Mouse (Mus musculus): Measurements from ENCODE around the gene Scn3a. TPM values are rescaled to one million over a fixed set of nuclear protein-coding genes. Genes with fewer than 3 reads are reported as not detected.

Scn3a gene
- polyA plus RNA-seq (2017; shearing (Covaris generic)), result under 1 TPM in 1 of 2 experiments, not detected in 1; 0.16 TPM

DNA sequence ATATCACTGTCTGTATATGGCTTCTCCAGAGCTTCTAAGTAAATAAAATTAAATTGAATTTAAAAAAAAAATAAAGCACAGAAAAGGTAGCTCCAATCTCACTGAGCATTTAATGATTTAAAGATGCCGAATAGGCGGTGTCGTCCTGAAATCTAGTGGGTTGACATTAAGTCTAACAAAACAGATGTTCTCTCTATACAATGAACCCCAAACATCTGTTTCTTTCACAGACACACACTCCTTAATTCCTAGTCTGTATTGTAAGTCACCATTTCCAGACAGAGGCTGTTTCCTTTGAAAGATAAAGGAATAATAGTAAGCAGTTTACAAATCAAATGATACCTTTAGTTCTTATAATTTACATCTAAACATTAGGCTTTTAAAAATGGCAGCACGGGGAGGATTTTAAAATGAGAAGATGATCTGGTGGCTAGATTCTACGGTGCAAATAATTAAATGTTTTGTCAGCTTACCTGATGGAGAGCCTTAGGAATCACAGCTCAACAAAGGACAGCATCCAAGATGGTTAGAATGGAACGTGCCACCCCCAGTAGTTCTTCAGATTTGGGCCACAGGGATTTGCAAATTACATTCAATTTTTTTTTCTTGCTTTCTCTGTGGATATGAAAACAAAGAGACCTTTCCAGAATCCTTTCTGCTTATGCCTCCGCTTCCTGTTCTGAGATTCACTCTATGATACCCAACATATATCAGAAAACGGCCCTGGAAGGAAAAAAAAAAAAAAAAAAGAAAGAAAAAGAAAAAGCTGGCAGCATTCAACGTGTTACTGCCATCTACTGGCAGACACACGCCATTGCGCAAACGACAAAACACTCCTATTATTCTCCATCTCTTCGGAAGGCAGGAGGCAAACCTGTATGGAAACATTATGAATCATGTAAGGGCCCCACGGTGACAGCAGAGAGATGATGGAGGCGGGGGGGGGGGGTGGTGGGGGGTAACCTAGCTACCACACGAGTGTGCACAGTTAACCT lies at the start of gene Scn3a:
Gene Scn3a (minus strand): TSS at position 835 of the 995 bp plus-strand sequence.
- peak; percentile 58 for ATAC-seq

DNA sequence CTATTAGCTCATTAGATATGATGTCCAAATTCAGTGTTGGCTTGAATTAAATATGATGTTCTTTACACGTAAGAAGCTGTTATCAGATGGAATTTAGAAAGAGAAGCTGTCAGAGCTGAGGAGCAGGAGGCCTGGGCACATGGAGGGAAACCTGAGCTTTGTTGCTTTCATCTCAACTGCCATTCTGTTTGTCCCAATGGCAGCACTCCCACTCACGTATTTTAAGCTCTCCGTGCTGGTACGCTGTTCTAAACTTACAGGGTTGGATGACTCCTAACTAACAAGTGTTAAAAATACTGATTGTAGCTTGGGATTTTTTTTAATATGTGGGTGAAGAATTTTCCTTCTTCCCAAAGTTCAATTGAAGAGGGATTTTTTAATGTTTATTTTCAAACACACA lies 44.5 kb upstream of the Scn3a start:
- ATAC-seq, result no peak

DNA sequence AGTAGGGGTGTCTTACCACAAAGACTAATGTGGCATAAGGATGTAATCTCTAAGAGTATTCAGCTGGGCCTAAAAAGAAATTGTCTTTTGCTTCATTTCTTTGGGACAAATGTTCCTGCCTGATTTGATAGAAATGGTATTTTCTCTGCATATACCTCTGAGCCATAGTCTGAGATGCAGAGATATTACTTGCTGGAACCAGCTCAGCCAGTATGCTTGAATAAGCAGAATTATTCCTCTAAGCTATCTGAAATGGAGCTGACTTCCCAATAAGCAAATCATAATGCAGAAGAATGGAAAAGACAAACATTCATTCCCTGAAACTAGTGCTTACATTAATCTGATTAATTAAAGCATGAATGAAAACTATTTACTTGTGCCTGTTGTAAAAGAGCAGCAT lies 40.4 kb upstream of the Scn3a start:
- no peak for ATAC-seq

DNA sequence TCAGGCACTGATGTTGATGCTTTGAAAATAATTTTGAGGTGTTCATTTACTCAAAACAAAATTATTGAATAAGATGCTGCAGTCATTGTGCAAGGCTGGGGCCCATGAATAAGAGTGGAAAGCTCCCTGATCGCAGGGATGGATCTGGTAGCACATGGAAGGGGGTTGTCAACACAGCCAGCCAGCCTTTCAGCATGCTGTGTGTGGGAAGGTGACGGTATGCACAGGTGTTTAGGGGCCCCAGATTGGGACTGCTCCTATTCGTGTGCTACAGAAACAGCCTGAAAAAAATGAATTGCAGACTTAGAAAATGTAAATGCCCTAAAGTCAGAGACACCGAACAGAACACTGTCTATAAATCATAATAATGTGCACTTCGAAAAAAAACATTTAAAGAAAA lies 20.3 kb upstream of the Scn3a start:
- ATAC-seq, result no peak

DNA sequence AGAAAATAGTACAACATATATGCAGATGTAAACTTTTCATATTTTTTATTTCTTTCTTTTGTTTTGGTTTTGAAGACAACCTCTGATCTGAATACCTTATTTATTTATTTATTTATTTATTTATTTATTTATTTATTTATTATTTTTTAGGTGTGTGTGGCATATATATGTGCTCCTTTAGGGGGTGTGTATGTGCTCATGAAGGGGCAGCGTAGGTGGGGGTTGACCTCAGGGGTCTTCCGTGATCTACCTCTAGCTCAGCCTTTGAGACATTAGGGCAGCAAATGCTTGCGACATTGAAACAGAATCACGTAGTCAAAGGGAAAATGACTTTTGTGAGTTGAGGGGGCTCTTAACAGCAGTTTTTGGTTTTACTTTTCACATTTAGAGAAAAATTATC lies 498 bp upstream of the Scn3a start:
- no peak for ATAC-seq

DNA sequence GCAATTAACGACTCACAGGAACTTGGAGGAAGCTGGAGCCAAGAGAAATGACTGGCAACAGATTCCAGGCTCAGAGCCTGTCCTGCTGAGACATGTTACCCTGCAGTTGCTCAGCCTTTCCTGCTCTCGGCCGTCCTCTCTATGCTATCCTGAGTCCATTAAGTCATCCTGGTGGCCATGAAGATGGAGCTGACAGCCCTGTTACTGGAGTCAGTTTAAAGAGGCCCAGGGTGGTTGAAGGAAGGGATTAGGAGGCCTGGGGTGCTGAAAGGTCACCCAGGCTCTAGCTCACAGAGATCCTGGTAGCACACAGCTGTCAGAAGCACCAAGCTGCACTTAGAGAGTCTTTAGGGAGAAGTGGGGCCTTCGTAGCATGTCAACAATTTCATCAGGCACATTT lies 3.5 kb downstream of the Scn3a start:
- no peak for ATAC-seq

DNA sequence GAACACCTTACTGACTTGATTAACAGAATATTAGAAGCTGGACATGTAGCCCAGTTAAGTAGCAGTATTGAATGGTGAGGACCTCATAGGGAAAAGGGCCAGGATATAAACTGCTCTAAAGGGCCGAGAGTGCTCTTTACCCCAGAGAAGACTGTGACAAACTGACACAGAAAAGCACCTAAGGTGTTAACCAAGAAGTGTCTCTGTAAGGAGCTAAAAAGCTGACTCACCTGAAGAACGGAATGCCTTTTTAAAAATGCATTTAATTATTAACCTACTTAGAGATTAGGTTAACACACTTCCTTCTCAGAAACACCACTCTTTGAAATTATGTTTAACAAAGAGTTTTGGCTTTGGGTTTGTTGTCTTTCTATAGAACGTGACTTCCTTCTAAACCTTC lies 9.7 kb downstream of the Scn3a start:
- no peak for ATAC-seq

DNA sequence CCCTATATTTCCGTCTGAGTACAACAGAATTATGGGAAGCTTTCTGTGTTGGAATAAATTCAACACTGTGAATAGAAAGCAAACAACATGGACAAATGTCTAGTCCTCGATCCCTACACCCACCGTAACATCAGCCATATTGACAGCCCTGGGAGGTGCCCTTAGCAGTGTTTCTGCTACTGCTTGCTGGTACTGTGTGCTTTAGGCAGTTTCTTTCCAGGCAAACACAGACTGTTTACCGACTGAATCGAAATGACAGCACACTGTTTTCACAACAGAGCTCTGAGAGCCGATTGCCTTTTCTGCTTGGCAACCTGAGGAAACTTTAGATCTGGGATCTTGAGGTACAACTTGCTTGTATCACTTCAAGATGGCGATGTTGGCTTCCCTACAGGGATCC lies 12.8 kb downstream of the Scn3a start:
- no peak for ATAC-seq

DNA sequence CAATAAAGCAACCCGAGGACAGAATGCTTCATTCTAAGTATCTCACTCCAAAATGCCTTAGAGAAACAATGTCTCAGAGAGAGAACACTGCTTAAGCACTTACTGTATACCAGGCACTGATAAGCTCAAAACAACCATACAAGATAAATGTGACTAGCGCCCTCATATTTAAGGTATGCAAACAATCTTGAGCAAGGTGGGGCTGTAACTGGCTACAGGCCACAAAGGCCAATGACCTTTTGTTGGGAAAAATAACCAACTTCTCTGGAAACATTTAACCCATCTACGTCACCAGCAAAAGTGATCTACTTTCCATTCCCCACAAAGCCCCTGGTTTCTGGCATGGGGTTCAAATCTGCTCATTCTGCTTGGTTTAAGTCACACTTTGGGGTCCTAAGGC lies 14.0 kb downstream of the Scn3a start:
- ATAC-seq, result no peak

DNA sequence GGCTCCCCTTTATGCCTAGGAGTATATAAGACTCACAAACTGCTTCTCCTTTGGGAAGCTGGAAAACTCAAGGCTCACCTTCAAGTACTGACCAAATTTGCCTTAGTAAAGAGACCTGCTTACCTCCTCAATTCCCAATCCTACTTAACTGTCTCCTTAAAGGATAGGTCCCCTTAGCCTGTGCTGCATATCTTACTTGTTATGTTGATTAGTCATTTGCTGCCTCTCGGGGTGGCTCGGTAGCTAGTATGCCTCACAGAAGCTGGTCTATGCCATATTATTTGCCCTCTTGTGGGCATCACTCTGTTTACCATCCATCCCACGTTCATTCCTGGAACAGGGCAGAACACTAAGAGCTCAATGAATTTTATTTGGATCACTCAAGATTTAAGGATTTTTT lies 14.7 kb downstream of the Scn3a start:
- ATAC-seq, result no peak

DNA sequence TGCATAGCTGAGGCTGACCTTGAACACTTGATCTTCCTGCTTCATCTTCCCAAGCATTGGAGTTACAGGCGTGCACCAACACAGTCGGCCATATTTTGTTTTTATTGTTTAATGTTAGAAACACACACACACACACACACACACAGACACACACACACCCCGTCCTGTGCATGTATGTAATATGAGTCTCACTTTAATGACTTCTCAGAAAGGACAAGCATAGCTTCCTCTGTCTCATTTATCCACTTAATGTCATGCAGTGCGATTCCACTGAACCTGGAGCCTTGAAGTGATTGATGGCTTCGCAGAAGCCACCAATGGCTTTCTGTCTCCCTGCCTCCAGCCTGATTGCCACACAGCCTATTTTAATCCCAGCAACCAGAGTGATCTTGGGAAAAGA lies 15.2 kb downstream of the Scn3a start:
- ATAC-seq, result no peak

DNA sequence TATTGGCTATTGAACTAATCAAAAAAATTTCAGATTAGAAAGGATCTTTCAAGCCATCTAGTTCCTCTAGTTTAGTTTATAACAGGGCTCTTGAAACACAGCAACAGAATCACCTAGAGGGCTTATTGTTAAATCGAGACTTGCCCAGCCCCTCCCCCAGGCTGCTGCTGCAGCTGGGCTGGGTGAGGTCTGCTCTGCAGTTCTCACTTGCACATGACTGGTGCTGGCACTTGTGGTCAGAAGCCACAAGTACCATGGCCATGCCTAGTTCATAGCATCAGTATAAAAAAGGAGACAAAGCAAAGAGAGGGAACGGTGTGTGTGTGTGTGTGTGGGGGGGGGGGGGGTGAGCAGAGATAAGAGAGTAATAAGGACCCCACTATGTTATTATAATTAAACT lies 15.7 kb downstream of the Scn3a start:
- ATAC-seq, result no peak

DNA sequence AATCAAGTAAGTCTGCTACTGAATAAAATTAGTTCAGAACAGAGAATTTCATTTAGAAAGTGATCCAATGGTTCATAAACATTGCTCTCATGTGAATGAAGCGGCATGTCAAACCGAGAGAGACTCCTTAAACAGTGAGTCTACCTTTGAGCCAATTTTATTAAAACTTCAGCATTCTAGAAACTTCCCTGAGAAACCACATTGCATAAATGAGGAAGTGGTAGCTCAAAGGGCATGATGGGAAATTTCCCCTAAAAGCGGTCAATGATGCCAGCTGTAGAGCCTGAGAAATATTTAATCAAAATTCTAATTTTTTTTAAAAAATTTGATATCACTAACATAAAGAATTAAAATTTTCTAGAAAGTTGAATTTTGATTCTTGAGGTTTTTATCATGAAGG lies 16.9 kb downstream of the Scn3a start:
- no peak for ATAC-seq

DNA sequence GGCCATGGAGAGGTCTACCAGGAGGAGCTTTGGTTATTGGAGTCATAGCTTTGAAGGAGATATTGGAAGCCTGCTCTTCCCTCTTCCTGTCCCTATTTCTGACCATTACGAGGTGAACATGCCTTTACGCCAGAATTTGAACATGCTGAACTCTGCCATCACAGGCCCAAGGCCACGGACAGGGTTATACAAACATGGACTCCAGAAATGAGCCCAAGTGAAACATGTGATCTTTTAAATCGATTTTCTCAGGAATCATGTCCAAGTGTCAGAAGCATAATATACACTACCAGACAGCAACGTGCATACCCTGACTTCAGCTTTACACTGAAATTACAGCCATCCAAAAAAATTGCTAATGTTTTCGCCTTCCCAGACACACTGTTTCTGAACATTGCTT lies 18.8 kb downstream of the Scn3a start:
- ATAC-seq, result no peak

DNA sequence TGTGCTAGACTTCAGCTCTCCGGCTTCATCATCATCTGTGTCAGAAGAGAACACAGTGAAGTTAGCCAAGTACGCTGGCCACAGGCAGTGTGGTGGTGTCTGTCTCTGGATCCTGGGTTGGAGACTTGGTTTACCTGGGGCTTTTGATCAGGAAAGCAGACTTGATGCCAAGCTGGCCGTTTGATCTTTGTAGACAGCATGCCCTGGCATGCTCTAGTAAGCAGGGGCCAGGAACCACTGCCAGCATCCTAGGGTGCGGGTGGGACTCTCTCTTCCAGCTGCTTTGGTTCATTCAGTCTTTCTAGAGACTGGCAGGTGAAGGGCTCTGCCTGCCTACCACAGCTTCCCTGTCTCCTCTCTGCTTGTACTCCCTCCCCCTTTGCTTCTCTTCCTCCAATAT lies 20.1 kb downstream of the Scn3a start:
- ATAC-seq, result no peak

DNA sequence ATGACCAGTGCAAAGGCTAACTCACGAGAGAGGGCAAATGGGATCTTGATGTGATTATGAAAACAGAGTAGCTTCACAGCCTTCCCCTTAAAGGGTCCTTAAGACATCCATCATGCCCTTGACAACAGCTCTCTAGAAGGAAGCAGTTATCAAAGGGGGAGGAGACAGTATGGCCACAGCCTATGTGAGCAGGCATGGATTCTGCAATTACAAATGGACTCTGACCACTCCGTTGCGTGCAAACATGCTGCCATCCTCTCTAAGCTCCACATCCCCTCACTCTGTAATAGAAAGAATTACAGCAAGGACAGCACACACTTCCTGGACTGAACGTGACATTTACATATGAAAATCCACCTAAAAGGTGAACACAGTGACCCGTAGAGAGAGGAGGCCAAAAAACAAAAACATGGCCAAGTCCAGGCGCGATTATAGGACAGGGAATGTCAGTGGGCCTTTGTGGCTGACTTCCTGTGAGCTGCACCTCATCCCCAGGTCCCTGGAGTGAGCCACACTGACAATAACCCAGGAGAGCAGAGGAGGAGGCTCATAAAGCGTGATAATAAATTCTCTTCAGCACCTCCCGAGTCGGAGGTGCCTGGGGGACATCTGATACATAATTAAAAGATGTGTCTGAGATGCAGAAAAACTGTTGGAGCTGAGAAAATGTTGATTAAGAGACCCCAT lies 24.4 kb downstream of the Scn3a start:
- ATAC-seq, result no peak

DNA sequence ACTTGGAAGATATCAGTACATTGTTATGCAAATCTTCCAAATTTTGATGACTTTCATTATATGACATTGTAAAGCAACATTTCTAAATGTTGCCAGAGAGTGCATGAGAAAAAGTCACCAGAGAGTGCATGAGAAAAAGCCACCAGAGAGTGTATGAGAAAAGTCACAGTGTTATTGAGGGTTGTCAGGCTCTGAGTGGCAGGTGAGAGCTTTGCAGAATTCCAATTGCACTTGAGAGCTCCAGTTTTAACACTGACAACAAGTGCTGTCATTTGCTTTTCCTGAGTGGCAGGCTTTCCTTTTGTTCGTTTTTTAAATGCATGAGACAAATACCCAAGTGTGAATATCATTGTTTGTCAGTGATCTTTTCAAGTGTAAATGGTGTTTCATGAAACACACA lies 25.6 kb downstream of the Scn3a start:
- ATAC-seq, result no peak

DNA sequence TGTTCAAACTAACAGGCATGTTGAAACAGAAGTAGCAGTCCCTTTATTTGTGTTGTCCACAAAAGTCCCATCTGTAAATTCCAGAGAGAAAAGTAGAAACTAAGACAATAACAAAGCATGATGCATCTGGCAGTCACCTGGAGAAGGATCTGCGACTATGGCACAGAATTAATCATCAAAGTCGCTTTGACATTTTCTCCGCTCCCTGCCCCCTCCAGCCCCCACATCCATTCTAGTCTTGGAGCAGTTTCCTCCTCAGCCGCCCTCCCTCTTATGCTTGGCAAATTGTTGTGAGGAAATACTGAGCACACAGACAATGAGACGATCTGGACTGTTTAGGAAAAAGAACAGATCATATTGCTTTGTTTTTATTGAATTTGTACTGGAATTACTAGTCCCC lies 29.0 kb downstream of the Scn3a start:
- no peak for ATAC-seq

DNA sequence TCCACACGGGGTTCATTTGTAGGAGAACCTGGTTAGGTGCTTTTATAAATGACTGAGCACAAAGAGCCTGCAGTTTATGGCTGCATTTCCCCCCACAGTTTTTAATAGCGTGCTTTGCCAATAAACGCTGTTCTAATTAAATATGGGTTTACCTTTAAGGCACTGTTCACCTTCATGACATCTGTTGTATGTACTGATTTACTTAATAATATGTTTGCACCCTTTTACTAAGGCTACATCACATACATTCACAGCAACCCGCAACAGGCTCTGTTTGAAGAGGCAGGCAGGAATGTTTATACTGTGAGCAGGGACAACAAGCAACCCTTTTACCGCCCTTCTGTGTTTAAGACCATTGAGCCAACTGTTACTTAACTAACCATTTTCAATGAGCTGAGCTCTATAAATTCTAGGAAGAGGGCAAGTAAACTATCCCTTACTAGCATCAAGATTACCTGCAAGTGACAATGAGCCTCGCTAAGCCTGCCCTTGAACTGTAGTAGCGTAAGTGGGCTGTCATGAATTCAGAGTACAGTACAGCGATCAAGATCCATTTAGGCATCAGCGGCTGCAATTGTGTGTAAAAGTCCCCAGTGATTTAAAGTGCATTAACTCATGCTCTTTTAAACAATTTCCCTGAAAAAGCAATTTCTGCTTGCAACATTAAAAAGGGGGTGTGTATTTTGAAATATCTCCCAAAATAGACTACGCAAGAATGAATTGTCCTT lies 35.1 kb downstream of the Scn3a start:
- no peak for ATAC-seq

DNA sequence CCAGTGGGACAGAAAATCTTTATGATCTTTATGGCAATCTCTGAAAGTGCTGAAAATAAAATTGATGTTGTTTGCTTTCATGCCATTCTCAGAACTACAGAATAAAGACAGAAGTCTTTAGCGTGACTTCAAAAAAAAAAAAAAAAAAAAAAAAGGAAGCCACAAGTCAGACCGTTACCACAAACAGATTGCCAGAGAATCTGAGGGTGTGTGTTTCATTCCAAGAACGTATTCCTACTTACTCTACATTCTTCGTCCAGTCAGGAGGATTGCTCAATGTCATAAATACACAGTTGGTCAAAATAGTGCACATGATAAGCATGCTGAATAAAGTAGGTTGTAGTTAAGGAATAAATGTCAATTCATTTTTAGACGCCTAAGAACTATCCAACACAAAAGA lies 38.3 kb downstream of the Scn3a start:
- no peak for ATAC-seq

DNA sequence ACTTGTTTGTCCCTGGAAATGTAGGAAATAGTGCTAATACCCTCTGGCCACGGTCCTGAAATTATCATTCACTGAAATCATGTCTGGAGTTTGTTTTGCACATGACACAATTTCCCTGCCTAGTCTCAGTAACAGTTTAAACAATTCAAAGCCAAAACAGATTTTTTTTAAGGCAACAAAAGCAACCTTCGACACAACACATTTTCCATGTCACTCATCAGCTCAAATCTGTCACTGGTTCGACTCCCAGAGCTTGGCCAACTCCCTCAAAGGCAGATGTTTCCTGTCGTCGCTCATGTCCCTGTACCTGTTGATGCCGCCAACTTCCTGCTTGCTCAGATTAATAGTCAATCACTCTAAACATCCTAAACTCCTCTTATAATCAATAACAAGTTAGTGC lies 50.7 kb downstream of the Scn3a start:
- ATAC-seq, result no peak

DNA sequence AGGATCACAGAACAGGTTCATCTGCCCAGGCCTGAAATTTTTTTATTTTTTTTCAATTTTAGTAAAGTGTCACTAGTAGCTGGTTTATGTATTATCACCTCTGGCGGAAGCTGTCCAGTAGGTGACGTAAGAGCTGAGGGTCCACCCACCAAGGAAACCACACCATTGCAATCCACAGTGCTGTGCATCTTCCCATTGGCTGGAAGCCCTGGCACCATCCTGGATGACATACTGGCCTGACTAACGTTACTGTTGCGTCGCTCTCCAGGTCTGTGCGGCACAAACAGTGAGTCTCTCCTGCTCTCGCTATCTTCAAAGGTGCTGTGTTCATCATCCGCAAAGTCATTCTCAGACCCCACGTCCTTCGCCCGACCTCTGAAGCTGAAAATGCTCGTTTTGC lies 59.2 kb downstream of the Scn3a start:
- ATAC-seq, result no peak

DNA sequence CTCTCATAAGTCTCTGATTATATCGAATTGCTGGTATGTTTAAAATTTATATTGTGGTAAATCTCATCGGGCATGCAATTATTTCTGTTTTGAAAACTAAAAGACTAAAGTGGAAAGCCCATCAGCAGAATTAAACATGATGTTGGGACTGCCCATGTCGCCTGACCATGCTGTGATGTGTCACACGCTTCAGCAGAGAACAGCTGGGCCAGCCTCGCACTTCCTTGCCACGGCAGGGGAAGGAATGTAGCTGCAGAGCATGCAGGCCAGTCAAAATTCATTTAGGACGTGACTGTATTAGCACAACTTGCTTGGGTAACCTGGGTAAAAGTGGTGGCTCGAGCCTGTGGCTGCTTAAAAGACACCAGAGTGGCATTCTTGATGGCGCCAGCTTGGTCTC lies 77.0 kb downstream of the Scn3a start:
- ATAC-seq, result no peak

Measured in CD4-positive, CD25-positive, alpha-beta regulatory T cell, adult 4 months (primary cell).